Mouse (Mus musculus): Measurements from ENCODE around the gene Hsd11b2.

Gene Hsd11b2

DNA sequence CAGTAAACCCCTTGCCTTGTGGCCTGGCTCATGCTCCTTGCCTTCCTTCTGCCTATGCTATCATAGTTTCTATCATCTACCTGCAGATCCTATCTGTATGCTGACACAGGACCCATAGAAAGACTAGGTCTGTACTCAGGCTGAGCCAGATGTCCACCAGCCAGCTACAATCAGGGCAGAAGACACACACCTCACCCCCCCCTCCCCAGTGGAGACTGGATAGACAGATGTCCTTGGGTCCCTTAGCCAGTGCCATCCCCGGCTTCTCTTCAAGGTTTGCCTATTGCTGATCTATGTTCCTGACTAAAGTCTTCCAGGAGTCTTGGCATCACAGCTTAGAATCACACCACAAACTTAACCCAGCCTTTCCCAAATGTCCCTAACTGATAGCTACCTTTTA lies 9.7 kb downstream of the Hsd11b2 start:
- no peak for DNase-seq

GRCm38 (mm10) chr8:105529271-105529670 lies 10.7 kb downstream of the Hsd11b2 start:
- no peak for DNase-seq

GRCm38 (mm10) chr8:105531774-105532173 lies 13.2 kb downstream of the Hsd11b2 start:
- peak; percentile 51 to 62 for DNase-seq

DNA sequence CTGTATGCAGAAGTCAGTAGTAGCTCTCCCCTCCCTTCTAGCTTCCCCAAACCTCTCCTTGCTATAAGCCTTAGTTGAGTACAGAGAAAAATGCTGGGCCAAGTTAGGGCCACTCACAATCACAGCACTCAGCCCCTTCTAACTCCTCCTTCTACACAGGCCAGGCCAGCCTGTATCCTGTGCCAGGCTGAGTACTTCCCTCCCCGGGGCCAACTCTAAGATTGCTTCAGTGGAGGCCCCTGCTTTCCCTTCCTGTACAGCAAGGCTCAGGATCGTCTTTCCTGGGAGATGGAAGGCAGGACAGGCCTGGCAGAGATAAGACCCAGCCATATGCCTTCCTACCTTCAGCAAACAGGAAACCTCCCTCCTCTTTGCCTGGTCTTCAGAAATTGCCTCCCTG lies 14.9 kb downstream of the Hsd11b2 start:
- DNase-seq, result no peak

GRCm38 (mm10) chr8:105533892-105534329 lies 15.4 kb downstream of the Hsd11b2 start:
- peak; percentile 69 to 74 for DNase-seq

DNA sequence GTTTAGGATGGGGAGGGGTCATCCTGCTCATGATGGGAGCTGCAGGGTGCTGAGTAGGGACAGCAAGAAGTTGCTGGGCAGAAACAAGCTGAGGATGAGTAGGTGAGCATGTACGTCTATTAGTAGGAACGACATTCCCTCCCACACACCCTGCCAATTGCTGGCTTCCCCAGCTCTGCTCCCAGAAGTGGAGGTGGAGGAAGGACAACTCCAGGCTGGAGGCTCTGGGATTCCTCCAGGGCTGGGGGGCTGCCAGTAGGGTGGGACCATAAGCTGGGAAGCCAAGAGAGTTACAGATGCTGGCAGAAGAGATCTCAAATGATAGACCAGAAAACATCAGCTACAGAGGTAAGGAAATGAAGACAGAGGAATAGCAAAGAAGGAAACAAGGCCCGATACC lies 18.0 kb downstream of the Hsd11b2 start:
- no peak for DNase-seq

DNA sequence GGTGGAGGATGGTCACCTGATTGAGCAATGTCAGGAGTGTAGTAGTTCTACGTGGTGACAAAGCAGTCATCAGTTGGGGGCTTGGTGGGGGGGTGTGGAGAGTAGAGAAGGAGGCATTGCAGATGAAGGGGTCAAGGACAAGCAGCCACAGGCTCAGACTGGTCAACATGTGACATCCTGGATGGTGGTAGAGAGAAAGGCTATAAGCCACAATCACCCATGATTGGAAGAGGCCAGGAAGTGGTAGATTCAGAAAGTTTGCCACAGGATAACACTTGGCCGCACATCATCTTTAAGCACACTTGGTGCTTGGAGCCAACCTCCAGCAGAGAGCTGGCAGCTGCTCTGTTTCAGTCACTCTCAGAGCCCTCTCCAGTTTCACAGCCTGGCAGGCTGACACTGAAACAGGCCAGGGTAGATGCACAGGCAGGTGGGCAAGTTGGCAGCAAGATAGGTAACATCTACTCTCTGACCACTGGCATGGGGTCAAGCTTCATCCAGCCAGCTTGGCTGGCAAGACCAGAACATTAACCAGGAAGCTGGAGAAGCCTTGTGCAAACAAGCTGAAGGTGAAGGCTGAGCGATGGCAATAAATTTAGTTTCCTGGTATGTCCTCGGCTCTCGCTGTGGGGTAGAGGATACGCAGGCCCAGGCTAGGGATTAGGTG lies 18.6 kb downstream of the Hsd11b2 start:
- no peak for DNase-seq

- DNase-seq, result no peak
Observed at GRCm38 (mm10) chr8:105538940-105539339, 20.4 kb downstream of the Hsd11b2 start.

- DNase-seq, result no peak
Observed at GRCm38 (mm10) chr8:105542032-105542656, 23.6 kb downstream of the Hsd11b2 start.

- DNase-seq, result no peak
Observed at GRCm38 (mm10) chr8:105542808-105543207, 24.3 kb downstream of the Hsd11b2 start.

DNA sequence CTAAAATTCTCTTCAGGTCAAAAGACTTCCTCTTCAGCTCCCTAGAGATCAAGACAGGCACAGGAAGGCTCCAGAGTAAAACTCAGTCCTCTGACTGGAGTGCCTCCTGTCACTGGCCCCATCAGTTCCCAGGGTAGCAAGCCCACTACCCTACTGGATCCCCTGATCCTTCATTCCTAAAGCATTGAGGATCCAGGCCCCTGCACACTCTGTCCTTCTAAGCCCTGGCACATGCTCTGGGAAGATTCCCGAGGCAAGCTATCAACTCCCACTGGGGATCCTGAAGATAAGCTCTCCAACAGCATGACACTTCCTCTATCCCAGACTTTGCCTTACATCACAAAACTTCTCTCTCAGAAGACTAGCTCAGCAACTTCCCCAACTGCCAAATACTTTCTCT lies 25.1 kb downstream of the Hsd11b2 start:
- DNase-seq, result no peak

DNA sequence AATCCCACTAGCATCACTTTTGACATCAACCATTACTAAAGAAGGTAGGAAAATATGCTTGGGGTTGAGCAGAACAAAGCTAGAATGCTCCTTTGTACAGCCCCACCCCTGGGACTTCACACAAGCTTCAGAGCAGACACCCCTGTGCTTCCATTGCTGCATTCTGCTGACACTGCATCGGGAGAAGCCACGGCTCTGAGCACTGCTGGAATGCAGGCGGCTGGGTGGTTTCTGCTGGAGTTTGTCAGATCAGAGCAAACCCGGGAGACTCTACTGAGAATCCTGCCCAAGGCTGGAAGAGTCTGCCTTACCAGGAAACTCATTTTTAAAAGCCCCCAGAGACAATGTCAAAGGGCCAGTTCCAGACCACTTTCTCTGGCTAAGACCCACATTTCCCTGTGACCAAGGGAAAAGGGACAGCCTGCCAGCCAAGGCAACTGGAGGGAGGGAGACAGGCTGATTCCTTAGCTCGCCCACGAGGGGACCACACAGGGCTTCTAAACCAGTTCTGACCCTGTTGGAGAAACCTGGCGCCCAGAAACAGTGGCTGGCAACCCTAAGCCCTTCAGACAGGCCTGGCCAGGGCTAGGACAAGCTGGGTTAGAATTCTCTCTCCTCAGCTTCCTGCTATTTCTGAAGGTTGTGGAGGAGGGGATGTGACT lies 26.1 kb downstream of the Hsd11b2 start:
- no peak for DNase-seq

DNA sequence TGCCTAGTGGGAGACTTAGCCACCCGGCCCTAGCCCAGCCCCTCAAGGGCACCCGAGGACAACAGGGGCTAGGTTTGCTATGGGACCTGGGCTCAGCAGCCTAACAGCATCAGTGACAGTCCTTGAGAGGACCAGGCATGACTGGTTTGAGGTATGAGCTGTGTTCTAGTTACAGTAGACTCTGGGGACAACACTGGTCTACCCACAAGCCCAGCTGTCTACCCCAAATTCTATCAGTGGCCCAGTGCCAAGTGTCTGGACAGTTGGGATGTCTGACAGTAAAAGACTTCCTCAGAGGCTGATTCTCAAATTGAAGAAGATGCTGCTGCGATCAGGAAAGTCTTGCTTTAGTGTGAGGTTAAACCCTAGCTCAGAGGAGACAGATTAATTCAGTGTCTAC lies 26.7 kb downstream of the Hsd11b2 start:
- no peak for DNase-seq

- no peak for DNase-seq
Observed at GRCm38 (mm10) chr8:105546384-105547350, 28.1 kb downstream of the Hsd11b2 start.

GRCm38 (mm10) chr8:105549506-105549905 lies 31.0 kb downstream of the Hsd11b2 start:
- DNase-seq, result no peak

- DNase-seq, result no peak
Observed at GRCm38 (mm10) chr8:105550083-105550482, 31.5 kb downstream of the Hsd11b2 start.

GRCm38 (mm10) chr8:105552032-105552431 lies 33.5 kb downstream of the Hsd11b2 start:
- no peak for DNase-seq

- DNase-seq, result no peak
Observed at GRCm38 (mm10) chr8:105552824-105553223, 34.3 kb downstream of the Hsd11b2 start.

DNA sequence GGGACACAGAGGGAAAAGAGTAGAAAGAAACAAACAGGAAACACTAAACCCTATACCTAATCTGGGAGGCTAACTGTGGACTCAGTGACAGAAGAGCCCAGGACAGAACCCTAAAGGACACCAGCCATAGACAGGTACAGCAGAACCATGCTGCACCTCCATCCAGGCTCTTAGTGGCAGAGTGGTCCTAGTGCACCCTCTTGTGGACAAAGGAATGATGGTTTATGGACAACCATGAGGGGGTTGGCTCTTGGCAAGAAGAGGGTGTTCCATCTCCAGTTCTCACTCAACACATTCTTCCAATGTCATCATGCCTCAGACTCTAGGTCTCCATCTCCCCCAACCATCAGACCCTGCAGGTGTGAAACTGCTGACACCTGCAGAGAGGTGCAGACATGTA lies 35.5 kb downstream of the Hsd11b2 start:
- DNase-seq, result peak; percentile 29 to 31

GRCm38 (mm10) chr8:105555230-105555629 lies 36.7 kb downstream of the Hsd11b2 start:
- DNase-seq, result no peak

- no peak for DNase-seq
Observed at GRCm38 (mm10) chr8:105562863-105563262, 44.3 kb downstream of the Hsd11b2 start.

GRCm38 (mm10) chr8:105563871-105564270 lies 45.3 kb downstream of the Hsd11b2 start:
- DNase-seq, result no peak

All from thymus, postnatal 36 days (tissue).